Mouse (Mus musculus) heart, postnatal 4 days (tissue): ENCODE results near the gene Lmo2. TPM values are rescaled to one million over a fixed set of nuclear protein-coding genes. Genes with fewer than 3 reads are reported as not detected.

Experiments used
- DNase-seq: peaks from one replicate; pipeline ENCODE4 v3.0.0; 2021
- total RNA-seq, 2 experiments: library from RNA; stranded (reverse); gene quantifications; 2 replicates each; pipeline ENCODE4 v1.2.3; 2021

Lmo2 gene
- 10 to 100 TPM; 25.0 to 25.4 TPM for total RNA-seq

- DNase-seq = no peak
These were observed at the start of gene Lmo2 for GRCm38 (mm10) chr2:103957649-103958546. Gene Lmo2, plus strand, starts transcription at chr2:103957986.

- no peak for DNase-seq
These were observed 47.2 kb upstream of the Lmo2 start for GRCm38 (mm10) chr2:103910601-103911000.

- DNase-seq = no peak
These were observed 45.1 kb upstream of the Lmo2 start for GRCm38 (mm10) chr2:103912481-103913251.

GRCm38 (mm10) chr2:103913252-103913650 is 44.5 kb upstream of the Lmo2 start:
- no peak for DNase-seq

- no peak for DNase-seq
These were observed 41.7 kb upstream of the Lmo2 start for GRCm38 (mm10) chr2:103916069-103916468.

GRCm38 (mm10) chr2:103917375-103917774 is 40.4 kb upstream of the Lmo2 start:
- DNase-seq = no peak

GRCm38 (mm10) chr2:103918375-103918774 is 39.4 kb upstream of the Lmo2 start:
- DNase-seq = no peak

GRCm38 (mm10) chr2:103919488-103919887 is 38.3 kb upstream of the Lmo2 start:
- no peak for DNase-seq

- no peak for DNase-seq
These were observed 31.1 kb upstream of the Lmo2 start for GRCm38 (mm10) chr2:103926586-103927113.

- no peak for DNase-seq
These were observed 30.1 kb upstream of the Lmo2 start for GRCm38 (mm10) chr2:103927610-103928145.

GRCm38 (mm10) chr2:103930306-103931019 is 27.3 kb upstream of the Lmo2 start:
- peak; percentile 16 for DNase-seq

GRCm38 (mm10) chr2:103931511-103931911 is 26.3 kb upstream of the Lmo2 start:
- DNase-seq = peak; percentile 35

- no peak for DNase-seq
These were observed 25.8 kb upstream of the Lmo2 start for GRCm38 (mm10) chr2:103932025-103932424.

GRCm38 (mm10) chr2:103932480-103932879 is 25.3 kb upstream of the Lmo2 start:
- DNase-seq = no peak

- DNase-seq = no peak
These were observed 23.5 kb upstream of the Lmo2 start for GRCm38 (mm10) chr2:103934270-103934669.

- DNase-seq = no peak
These were observed 23.1 kb upstream of the Lmo2 start for GRCm38 (mm10) chr2:103934670-103935069.

- DNase-seq = no peak
These were observed 21.9 kb upstream of the Lmo2 start for GRCm38 (mm10) chr2:103935691-103936435.

- DNase-seq = no peak
These were observed 21.1 kb upstream of the Lmo2 start for GRCm38 (mm10) chr2:103936666-103937065.

GRCm38 (mm10) chr2:103937670-103938069 is 20.1 kb upstream of the Lmo2 start:
- DNase-seq = no peak

GRCm38 (mm10) chr2:103938573-103938972 is 19.2 kb upstream of the Lmo2 start:
- no peak for DNase-seq

GRCm38 (mm10) chr2:103939003-103939402 is 18.8 kb upstream of the Lmo2 start:
- DNase-seq = no peak

GRCm38 (mm10) chr2:103941085-103941484 is 16.7 kb upstream of the Lmo2 start:
- no peak for DNase-seq
